Mouse (Mus musculus): ENCODE data around the gene Gm49318.

Gene Gm49318

DNA sequence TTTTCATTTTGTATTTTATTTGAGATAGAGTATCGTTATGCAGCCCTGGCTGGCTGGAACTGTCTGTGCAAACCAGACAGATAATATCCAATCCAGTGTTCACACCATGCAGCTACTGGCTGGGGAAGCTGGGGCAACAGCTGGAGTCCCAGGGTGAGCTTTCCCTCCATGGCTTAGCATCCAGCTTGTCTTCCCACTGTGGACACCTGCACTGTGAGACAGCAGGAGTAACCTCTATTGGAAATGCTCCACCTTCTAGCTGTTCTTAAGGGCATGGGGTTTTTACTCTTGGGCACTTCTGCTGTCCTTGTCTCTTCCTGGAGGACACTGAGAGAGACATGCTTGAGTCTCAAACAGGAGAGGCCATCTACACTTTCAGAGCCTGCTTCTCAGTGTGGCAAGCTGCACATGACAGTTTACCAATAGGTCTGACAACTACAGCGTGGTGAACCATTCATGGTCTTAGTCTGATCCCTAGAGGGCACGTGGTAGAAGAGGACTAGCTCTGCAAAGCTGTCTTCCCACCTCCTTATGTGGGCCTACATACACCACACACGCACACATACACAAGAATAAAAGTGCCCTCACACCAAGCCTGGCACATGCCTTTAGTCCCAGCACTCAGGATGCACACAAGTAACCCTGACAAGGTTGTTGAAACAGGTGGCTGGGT is 1.0 kb downstream of the Gm49318 start:
- in situ Hi-C loops (cut with MboI, MseI), result loop anchor here in 1 of 2 experiments (5.0 kb wide), 1 partner anchor 77 kb away; no protein-coding TSS in a partner anchor

GRCm38 (mm10) chr9:22067195-22067594 is 3.9 kb downstream of the Gm49318 start:
- in situ Hi-C loops (cut with MboI, MseI), result loop anchor here in 1 of 2 experiments (5.0 kb wide), 1 partner anchor 80 kb away; no protein-coding TSS in a partner anchor

- in situ Hi-C loops (cut with MboI, MseI), result loop anchor here in 1 of 2 experiments (5.0 kb wide), 1 partner anchor 81 kb away; no protein-coding TSS in a partner anchor
Observed at GRCm38 (mm10) chr9:22066433-22066832, 4.6 kb downstream of the Gm49318 start.

DNA sequence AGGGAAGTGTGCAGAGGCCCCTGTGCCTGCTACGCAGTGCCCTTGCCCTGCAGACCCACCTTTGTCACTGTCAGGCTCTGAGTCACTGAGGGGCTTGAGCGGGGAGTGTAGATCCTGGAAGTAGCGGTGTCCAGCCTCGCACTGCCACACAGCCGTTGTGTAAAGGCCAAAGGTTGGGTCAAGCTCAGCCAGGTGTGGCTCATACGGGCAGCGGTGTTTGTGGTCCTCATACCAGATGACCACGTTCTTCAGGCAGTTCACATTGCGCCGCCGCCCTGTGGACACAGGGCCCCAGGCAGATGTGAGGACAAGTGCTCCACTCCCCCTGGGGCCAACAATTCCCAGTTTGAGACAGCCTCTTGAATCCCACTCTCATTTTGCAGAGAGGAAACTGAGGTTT is 5.4 kb downstream of the Gm49318 start:
- in situ Hi-C loops (cut with MboI, MseI), result loop anchor here in 1 of 2 experiments (5.0 kb wide), 1 partner anchor 82 kb away; no protein-coding TSS in a partner anchor

DNA sequence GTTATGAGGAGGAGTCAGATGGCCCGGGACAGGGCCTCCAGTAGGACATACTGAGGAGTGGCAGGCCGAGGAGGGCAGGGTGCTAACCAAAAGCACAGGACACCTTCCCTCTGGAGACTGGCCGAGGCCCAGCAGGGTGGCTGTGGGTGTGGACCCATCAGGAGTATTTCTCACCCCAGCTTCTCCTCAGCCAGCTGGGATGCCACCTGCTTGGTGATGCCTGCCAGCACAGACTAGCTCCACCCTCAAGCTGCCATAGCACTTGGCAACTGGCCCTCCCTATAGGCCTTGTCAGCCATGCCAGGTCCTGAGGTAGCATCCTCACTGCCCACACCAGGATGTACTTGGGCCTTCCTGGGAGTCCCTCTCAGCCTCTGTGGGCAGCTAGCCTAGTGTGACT is 6.7 kb downstream of the Gm49318 start:
- in situ Hi-C loops (cut with MboI, MseI), result loop anchor here in 1 of 2 experiments (5.0 kb wide), 2 partner anchors 83 to 87 kb away; no protein-coding TSS in a partner anchor

DNA sequence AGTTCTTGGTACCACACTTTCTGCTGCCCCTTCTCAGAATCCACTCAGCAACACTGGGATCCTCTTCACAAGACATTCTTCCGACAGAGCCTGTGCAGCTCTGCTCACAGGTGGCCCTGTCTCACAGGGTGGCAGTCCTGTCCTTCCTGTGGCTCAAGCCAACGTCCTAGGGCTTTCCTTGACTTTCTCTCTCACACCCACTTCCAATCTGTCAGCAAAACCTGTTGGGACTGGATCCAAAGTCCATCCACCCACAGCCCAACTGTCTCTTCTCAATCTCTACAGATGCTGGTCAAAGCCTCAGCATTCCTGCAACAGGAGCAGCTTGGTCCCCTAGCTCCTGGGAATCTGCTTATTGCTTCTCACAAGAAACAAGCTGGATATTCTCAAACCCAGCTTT is 9.7 kb downstream of the Gm49318 start:
- in situ Hi-C loops (cut with MboI, MseI), result loop anchor here in 1 of 2 experiments (5.0 kb wide), 2 partner anchors 84 to 86 kb away; no protein-coding TSS in a partner anchor

- in situ Hi-C loops (cut with MboI, MseI), result no loop called here
Observed at GRCm38 (mm10) chr9:22058011-22058424, 13.0 kb downstream of the Gm49318 start.

DNA sequence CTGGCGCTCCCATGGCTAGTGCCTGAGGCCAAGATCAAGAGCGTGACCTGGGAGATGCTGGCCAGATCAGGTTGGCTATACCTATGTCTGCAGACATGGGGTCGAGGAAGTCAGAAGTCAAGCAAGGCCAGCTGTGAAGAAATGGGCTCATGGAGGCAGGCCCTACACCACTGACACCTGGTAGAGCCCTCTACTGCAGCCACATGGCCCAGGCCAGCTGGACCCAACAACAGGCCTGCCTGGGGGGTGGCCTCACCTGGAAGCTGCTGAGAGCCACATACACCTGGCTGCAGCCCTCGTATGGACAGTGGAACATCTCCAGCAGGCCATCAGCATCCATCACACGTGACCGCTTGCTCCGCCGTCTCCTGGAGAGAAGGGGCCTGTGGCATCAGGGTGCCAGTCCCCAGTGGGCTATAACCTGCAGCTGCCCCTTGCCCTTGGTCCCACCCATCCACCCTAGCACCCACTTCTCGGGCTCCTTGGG is 14.0 kb downstream of the Gm49318 start:
- in situ Hi-C loops (cut with MboI, MseI), result no loop called here

GRCm38 (mm10) chr9:22056303-22056910 is 14.7 kb downstream of the Gm49318 start:
- in situ Hi-C loops (cut with MboI, MseI), result no loop called here

- in situ Hi-C loops (cut with MboI, MseI), result no loop called here
Observed at GRCm38 (mm10) chr9:22055713-22056112, 15.3 kb downstream of the Gm49318 start.

DNA sequence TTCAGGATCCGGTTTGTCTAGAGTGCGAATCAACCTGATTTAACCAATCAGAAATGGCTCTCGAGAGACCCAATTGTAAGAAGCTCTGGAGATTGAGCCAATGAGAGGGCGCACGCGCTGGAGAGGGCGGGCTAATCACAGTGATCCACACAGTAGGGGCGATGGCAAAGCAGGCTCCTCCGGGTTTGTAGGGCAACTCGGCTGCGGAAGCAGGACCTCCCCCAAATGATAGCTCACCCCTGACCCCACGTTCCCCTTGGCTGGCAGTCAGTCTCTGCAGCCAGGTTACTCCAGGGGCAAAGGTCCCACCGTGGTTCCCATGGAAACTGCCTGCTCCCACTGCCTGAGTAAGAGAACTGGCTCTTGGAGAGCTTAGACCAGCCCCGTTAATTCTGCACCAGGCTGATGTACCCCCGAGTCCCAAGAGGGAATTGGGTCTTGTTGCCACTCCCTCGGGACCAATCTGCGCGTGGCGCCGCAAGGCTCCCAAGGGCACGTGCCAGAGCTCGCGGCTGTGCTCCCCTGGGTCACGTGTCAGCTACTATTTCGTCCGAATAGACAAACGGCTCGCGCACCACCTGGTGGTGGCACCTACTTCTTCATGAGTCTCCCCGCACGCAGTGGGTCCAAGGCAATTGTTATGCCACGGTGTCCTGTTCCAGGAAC is 16.5 kb downstream of the Gm49318 start:
- in situ Hi-C loops (cut with MboI, MseI), result no loop called here

- in situ Hi-C loops (cut with MboI, MseI), result no loop called here
Observed at GRCm38 (mm10) chr9:22053657-22054056, 17.4 kb downstream of the Gm49318 start.

- in situ Hi-C loops (cut with MboI, MseI), result no loop called here
Observed at GRCm38 (mm10) chr9:22051958-22052254, 19.2 kb downstream of the Gm49318 start, which contains the start of gene Elavl3. Elavl3 (minus strand) TSS chr9:22052023.

GRCm38 (mm10) chr9:22051161-22051957 is 19.7 kb downstream of the Gm49318 start:
- in situ Hi-C loops (cut with MboI, MseI), result no loop called here

GRCm38 (mm10) chr9:22050351-22050889 is 20.6 kb downstream of the Gm49318 start:
- in situ Hi-C loops (cut with MboI, MseI), result no loop called here

GRCm38 (mm10) chr9:22049721-22050270 is 21.3 kb downstream of the Gm49318 start:
- in situ Hi-C loops (cut with MboI, MseI), result no loop called here

DNA sequence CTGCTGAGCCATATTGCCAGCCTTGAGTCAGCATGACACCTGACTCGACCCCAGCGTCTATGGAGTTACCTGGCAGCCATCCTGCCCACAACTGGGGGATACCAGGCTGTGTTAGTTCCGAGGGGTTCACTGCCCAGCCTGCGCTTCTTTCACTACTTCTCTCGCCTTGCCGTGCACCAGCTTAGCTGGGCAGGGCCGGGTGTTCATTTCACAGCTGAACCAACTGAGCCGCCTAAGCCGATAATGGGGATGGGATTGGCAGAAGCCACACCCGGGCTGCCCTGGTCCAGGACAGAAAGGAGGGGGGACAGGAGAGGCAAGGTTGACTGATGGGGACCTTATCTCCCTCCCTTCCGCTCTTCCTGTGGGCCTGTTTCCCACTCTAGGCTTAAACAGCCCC is 21.7 kb downstream of the Gm49318 start:
- in situ Hi-C loops (cut with MboI, MseI), result no loop called here

DNA sequence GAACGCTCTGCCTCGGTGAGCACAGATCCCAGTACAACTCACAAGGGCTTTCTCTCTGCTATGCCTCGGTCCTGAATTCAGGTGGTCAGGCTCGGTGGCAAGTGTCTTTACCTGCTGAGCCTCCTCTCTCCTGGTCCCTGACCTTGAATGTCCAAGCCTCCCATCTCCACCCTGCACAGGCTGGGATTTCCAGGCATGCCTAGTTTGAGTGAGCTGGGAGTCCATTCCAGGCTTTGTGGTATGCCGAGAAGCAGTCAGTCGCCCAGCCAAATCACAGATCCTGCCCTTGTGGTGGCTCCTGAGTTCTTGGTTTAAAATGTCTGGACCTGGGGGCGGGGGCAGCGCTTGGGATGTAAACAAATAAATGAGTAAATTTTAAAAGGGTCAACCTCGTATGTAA is 23.7 kb downstream of the Gm49318 start:
- in situ Hi-C loops (cut with MboI, MseI), result no loop called here

- in situ Hi-C loops (cut with MboI, MseI), result no loop called here
Observed at GRCm38 (mm10) chr9:22041832-22042231, 29.2 kb downstream of the Gm49318 start.

DNA sequence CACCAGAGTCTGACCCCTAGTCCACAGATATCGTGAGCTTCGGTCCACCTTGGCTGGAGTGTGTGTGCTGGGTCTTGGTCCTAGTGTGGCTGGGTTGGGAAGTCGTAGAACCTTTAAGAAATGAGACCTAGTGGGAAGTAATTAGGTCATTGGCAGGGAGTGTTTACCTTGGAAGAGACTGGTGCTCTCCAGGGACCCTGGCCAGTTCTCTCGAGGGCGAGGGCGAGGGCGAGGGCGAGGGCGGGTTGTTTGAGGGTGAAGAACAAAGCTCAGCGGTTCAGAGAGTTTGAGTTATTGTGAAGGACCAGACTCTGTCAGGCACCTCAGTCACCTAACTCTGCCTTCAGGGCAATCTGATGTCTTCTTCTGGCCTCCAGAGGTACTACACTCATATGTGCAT is 33.2 kb downstream of the Gm49318 start:
- in situ Hi-C loops (cut with MboI, MseI), result no loop called here
